Mouse (Mus musculus) T-helper 2 cell (primary cell): ENCODE results near the gene Mpzl2.
"Not testable (repeated sequence)": the region's sequence is repeated elsewhere in the genome, so short reads cannot be mapped to it uniquely, and the experiment has no call there.

ENCODE experiments used
- in situ Hi-C: fragments of 300-600 bp; cut with MboI, MseI; formaldehyde crosslinking; loops from one replicate; pipeline ENCODE4 v1.15.1; 2025; ENCODE audit warnings: high pct_unique_total_duplicates

Gene Mpzl2

DNA sequence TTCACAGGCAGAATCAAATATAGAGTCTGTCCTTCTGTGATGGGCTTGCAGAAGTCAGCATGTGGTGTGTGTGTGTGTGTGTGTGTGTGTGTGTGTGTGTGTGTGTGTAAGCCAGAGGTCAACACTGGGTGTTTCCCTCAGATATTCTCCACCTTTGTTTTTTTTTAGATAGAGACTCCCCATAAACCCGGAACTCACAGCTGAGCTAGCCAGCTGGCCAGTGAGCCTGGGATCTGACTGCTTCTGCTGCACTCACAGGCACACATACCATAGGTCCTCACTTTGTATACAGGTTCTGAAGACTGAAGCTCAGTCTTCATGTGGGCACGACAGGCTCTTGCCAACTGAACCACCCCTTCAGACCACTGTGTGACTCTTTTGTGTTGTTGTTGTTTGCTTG is 7.3 kb upstream of the Mpzl2 start:
- in situ Hi-C loops = no loop called here

DNA sequence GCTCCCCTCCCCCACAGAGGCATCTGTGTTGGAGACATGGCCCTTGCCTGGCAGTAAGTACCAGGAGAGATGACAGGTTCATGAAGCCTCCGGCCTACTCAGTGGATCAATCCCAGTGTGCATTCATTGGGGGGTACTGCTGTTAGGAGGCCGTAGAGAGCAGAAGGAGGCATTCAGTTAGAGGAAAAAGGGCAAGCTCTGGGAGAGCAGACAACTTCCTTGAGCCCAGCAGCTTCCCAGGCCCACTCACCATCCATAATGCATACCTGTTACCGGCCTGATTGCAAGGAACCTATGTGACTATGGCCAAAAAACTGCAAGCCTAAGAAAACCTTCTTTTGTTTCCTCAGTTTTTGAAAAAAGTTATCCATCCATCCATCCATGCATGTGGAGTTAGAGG is 5.1 kb upstream of the Mpzl2 start:
- in situ Hi-C loops = no loop called here

DNA sequence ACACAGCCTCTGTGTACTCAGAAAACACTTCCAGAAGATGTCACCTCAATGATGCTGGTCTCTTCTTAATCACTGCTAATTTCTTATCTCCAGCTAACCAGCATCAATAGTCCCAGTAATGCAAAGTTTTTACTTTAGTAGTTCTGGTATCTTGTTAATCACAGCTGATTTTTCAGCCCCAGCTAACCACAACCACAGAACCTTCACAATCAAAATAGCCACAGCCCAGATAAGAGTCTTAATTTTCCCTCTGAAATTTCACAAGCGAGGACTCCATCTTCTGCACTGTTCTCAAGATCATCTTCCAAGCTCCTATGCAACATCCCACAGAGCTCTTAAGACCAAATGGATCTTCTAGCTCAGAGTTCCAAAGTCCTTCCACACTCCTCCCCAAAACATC is 1.8 kb upstream of the Mpzl2 start:
- in situ Hi-C loops = not testable (repeated sequence)

DNA sequence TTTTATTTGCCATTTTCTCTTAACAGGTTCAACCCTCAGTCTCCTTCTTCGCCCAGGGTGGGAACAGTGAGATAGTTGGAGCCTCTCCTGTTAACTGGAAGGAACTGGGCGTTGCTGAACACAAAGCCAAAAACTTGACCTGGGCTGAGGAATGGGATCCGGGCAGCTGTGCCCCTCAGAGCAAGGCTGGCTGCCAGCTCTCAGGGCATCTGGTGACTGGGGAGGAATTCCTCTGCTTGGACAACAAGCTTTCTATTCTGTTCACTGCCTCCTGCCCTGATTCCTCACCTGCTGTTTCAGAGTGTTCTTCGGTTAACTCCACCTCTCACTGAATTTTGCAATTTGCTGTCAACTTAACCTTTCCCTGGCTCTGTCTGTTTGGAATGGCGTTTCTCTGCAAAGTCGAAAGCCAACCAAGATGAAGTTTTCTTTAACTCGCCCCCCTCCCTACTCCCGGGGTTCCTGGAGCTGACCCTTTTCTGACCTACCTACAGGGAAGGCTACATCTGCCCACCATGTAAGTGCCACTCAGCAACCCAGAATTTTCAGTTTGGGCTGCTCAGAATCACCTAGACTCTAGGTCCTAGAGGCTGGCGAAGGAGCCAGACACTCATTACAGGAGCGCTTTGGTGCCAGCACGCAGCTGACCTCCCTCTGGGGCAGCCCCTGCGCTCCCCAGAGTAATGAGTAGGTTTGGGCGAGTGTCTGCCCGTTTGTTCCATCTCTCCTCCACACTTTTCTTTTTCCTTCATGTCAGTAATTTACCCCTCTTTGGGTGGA is 657 bp downstream of the Mpzl2 start:
- in situ Hi-C loops = no loop called here

DNA sequence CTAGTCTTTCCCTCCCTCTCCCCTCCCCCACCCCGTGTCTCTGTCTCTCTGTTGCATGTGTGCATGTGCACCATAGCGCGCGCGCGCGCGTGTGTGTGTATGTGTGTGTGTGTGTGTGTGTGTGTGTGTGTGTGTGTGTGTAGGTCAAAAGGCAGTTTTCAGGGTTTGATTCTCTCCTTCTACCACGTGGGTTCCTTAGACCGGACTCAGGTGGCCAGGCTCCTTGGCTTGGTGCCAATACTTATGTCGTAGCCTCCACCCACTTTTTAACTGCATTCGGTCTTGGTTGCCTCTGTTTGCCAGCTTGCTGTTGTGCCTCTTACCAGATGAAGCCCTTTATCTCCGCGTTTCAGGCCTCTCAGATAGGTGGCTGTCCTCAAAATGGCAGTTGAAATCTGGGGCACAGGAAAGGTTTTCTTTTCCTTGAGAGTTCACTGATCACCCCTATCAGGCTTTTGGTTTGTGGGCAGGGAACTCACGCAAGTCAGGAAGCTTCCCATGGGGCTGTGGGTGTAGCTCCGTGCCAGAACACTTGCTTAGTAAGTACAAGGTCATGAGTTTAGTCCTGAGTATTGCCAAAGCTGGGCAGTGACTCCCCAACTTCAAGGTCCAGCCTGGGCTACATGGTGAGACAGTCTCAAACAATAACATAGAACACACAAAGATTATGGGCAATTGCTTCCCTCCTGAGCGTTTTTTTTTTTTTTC is 1.7 kb downstream of the Mpzl2 start:
- in situ Hi-C loops = no loop called here

DNA sequence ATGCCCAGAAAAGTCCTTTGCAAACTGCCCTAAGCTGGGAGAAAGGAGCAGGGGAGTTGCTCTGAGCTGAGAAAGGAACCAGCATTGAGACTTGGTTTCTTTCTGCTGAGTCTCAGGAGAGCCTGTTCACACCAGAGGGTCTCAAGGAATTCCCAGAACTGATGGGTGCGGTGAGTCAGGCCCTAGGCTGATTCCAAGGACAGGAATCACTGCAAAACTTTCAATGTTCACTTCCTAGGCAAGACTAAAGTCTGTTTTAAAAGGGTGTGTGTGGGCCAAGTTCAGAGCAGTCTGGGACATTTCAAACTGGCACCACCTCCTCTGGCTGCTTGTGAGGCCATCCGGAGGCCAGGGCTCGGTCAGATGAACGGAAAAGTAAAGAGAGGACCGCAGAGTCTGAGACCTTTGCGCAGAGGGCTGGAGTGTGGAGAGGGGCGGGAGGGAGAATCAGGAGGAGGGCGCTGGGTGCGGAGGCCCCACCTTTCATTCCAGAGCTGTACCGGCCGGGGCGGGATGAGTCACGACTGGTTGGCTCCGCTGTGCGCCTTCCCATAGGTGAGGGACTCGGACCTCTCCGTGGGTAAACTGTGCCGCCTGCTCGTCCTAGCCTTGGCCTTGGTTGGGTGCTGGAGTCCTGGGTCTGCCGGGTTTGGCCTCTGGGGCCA is 2.6 kb downstream of the Mpzl2 start:
- in situ Hi-C loops = no loop called here

DNA sequence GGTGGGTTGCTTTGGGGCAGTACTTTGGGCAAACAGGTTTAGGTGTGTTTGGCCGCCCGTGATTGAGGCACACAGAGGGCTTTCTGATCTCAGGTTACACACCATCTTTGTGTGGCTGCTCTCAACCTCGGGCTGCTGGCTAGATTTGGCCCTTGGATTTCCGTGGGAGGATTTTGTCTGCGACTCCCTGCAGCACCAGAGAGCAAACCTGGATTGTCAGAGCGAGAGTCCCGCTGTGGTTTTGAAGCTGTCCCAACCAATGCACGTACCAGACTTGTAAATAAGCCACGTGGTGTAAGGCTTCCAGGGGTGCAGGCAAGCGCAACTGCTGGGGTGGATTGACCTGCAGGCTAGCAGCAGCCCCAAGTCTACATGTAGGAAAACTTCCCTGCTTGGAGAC is 3.3 kb downstream of the Mpzl2 start:
- in situ Hi-C loops = no loop called here

DNA sequence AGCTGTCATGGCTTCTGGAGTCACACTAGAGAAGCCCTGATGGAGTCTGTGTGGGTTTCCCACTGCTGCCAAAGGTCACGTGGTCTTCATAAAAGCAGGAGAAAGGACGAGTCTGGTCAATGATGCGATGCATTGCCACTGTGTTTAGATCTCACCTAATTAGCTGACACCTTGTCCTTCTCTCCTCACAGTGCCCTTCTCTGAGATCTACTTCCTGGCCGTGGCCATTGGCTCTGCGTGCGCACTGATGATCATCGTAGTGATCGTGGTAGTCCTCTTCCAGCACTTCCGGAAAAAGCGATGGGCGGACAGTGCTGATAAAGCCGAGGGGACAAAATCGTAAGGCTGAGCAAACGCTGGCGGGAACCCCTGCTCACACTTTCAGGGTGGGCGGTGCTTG is 7.4 kb downstream of the Mpzl2 start:
- in situ Hi-C loops = no loop called here

DNA sequence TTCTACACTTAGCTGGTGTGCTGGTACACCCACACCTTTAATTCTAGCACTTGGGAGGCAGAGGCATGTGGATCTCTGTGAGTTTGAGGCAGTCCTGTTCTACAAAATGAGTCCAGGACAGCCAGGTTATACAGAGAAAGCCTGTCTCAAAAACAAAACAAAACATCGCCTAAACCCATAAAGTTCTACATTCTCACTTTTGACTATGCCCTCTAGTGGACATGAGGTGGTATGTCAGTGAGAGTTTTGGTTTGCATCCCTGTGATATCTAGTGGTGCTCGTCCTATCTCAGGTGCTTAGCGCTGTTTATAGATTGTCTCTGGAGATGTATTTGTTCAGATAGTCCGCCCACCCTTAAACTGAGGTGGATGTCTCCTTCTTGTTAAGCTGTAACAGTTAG is 8.9 kb downstream of the Mpzl2 start:
- in situ Hi-C loops = no loop called here

DNA sequence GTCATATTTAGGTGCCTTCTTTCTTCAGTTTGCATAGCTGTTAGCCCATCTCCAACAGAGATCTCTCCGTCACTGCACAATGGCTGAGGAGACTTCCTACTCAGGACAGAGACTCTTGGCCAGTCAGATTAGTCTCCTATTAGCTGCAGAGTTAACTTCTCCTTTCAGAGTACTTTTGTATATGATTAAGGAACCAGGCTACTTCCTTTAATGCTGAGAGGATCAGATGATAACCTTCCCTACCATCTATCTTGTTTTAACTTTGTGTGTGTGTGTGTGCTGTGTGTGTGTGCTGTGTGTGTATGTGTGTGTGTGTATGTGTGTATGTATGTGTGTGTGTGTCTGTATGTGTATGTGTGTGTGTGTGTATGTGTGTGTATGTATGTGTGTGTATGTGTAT is 10.1 kb downstream of the Mpzl2 start:
- in situ Hi-C loops = no loop called here

DNA sequence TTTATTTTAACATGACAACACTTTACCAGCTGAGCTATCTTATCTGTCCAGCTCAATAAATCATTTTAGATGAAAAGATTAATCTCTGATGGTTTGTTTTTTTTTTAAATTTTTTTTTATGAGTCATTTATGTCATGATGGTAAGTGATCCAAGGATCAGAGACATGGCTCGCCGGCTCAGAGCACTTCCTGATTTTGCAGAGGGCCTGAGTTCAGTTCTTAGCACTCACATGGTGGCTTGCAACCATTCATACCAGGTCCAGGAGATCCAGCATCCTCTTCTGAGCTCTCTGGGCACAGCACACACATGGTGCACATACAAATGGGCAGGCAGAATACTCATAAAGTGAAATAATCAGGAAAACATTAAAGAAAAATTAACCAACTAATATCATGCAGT is 10.7 kb downstream of the Mpzl2 start:
- in situ Hi-C loops = no loop called here

DNA sequence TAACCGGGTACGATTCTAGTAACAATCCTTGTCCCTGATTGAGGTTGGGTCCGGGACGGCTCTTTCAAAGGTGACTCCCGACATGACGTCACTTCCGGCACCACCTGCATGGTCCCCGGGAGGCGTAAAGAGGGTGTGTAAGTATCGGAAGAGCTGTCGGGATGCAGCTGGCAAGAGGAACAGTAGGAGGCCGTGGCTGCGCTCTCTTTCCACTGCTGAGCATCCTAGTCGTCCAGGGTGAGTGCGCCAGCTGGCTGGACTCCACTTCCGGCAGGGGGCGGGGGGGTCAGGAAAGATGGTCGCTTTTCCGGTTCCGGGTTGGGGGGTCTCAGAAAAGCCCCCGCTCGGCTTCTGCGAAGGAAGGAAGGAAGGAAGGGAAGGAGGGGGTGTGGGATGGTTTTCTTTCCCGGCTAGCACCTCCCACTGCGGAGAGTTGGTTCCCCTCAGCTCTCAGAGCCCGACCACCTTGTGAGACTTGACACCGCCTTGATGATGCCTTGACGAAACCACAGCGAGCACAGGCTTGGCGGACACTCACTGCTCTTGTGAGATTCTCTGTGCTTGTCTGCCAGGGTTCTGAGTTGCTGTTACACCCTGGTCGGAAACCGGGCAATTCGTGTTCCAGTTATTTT is 15.6 kb downstream of the Mpzl2 start, which contains the start of gene Mpzl3:
TSS of gene Mpzl3 (plus strand) at position 105 of the 632 bp plus-strand sequence.
- in situ Hi-C loops = loop anchor here (5.0 kb wide), 1 partner anchor 43 kb away; no protein-coding TSS in a partner anchor

DNA sequence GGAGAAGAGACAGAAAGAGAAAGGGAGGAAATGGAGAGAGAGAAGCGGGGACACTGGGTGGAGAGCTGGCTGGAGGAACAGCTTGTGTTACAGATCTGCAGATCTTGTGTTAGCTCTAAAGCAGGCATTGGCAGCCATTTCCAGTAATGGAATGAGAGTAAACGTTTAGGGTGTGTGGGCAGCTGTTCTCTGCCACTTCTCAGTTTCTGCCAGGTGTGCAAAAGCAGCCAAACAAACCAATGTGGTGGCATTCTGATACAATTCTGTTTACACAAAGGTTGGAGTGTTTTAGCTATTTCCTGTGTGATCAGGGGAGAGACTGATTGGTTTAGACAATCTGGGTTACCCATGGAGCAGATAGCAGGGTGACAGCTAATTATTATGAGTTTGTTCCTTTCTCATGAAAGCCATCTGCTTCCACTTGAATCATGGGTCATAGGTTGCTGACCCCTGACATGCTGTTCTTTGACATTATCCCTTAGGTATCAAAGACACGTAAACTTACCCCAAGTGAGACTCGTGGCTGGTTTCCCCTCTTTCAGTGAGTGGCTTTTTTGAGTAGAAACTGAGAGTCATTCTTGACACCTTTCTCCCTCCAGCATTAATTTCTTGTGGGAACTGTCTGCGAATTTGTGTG is 18.8 kb downstream of the Mpzl2 start:
- in situ Hi-C loops = loop anchor here (5.0 kb wide), 1 partner anchor 46 kb away; no protein-coding TSS in a partner anchor

DNA sequence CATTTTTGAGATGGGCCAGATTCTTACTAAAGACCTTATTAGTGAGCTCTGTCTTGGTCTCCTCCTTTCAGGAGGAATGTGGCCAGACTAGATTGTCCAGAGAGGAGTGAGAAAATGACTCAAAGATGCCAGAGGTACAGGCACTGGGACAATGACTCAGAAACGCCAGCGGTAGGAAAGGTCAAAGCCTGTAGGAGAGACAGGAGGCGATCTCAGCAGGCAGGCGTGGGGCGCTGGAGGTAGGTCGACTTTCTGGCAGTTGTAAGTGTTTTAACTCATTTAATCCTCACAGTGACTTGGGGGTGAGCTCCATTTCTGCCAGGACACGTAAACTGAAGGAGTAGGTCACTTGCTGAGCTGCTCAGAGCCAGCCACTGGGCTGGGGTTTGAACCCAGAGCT is 20.6 kb downstream of the Mpzl2 start:
- in situ Hi-C loops = no loop called here

DNA sequence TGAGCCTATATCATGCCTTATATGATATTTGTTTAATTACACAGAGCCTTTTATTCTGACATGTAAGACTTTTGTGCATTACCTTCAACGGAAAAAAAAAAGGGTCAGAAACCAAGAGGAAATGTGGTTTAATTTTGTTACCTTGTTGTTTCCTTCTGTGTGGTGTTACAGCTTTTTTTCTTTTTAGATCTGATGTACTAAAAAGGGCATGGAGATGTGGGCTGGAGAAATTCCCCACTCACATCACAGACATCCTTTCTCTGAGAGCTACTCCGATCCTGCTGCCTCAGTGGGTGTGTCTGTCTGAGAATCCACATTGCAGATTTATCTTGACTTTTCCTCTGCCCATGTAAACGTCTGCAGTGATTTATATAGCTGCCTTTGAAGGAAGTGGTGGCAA is 23.1 kb downstream of the Mpzl2 start:
- in situ Hi-C loops = no loop called here

DNA sequence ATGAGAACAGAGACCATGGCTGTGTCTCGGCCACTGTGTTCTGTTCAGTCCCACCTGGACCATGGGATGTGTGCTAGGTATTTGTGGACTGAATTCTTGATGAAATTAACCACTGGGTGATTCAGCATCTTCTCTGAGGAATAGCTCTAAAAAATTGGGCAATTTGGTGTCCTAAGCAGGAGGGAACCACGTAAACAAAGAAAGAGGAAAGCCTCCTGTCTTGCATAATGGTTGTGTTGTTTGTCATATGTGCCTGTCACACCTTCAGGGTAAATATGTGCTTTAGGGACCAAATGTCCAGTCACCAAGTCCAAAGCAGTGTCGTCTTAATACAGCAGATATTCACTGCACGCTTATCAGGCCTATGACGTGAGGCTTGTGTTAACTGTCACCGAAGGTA is 24.8 kb downstream of the Mpzl2 start:
- in situ Hi-C loops = no loop called here

DNA sequence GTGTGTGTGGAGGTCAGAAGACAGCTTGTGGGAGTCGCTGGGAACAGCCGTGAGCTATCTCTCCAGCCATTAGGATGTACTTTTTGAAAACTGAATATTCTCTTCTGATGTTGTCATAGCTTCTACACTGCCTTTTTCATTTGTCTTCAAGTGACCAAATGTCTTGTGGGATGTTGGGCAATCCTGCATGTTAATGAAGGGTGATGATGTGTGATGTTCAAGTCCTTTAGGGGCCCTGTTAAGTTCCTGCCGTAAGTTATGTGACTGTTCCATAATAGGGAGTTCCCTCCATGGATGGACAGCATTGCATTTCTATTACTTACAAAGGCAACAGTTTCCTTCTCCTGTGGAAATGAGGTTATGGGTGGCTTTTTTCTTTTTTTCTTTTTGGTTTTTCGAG is 27.1 kb downstream of the Mpzl2 start:
- in situ Hi-C loops = no loop called here

DNA sequence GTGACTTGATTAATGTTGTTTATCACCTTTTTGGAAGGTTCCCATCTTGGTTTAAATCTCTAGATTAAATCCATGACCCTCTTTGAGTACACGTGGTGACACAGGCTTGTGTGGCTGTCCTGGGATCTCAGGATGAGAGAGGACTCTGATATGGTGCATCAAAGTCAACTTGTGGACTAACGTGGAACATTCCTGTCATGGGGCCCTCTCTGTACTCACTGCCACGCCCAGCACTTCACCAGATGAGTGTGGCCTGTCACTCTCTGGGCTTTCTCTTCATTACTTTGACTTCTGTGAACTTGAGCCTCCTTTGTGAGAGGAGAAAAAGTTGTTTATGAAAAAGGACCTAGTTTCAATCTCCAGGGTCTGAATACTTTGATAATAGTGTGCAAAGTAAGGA is 32.2 kb downstream of the Mpzl2 start:
- in situ Hi-C loops = no loop called here

DNA sequence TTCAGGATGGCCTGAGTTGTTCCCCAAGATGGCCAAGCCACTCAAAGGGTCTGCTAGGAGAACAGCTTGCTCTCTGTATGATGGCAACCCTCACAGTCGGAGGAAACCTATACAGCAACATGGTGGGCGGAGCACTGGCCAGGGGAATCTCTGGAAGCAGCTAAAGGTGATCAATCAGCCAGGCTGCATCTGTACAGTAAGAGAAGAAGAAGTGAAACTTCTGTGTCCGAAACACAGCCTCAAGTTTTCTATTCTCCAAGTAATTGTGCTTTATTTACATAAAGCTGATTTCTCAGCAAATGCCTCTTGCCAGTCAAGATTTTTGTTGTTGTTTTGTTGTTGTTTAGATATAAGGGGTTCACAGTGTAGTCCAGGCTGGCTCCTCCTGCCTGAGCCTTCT is 38.3 kb downstream of the Mpzl2 start:
- in situ Hi-C loops = no loop called here

DNA sequence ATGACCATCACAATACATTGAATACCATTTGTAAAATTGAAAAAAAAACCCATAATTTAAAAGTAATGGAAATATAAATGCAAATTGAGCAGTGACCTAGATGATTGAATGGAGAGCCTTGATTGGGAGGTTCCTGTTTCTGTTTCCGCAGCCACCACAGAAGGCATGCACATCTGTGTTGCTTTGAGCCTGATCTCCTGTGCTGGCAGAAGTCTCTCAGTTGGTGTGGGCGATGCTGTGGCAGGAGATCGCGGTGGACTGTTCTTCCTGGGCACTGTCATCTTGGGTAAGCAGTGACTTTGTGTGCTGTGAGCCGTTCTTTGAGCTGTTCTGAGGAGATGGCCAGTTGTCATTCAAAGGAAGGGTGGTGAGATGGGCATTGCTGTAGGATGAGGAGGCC is 39.4 kb downstream of the Mpzl2 start, which contains the start of gene Jaml:
TSS of gene Jaml (plus strand) at position 173 of the 400 bp plus-strand sequence.
- in situ Hi-C loops = no loop called here

DNA sequence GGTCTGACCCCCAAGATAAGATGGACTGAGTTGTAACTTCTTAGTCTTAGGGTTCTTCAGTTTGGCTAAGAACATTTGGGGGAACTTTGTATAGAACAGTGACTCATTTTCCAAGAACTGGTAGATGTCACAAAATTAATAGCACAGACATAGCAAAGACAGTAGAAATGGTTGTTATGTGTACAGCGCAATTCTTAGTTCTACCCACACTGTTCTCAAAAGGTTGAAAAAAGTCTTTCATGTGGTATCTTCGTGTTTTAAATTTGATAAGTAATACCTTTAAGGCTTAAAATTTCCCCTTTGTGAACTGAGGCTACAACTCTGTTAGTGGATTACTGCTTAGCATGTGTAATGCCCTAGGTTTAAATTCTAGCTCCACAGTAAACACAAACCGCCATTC is 43.5 kb downstream of the Mpzl2 start:
- in situ Hi-C loops = no loop called here

DNA sequence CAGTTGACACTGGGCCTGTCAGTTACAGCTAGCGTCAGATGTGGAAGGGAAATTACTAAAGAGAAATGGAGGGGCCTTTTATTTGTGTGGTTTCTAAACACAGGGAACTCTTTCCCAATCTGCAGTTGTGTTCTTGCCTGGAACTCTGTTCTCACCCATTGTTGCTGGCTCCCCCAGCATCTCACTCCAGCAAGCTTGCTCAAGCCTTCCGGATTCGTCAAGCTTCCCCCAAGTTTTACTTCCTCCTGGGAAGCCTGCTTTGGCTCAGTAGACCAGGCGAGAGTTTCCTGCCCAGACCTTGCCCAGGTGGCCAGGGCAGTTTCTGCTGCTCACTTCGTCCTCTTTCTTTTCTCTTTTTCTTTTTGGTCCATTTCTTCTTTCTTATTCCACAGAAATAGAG is 45.0 kb downstream of the Mpzl2 start:
- in situ Hi-C loops = no loop called here
